Mouse (Mus musculus) C2C12 (cell line): Measurements from ENCODE around the gene Nr2f6.

Experiments used
- CTCF ChIP-seq: IDR thresholded peaks from one replicate; pipeline ENCODE4 v1.5.1; 2011; ENCODE audit not compliant: control insufficient read depth, insufficient read depth, insufficient read length
- MAX ChIP-seq: IDR thresholded peaks from one replicate; pipeline ENCODE4 v1.6.1; 2011; ENCODE audit warnings: mild to moderate bottlenecking, control low read depth
- MYOD1 ChIP-seq: IDR thresholded peaks from one replicate; pipeline ENCODE4 v1.6.1; 2011; ENCODE audit warnings: low read depth; ENCODE audit not compliant: control insufficient read depth, insufficient read length
- USF1 ChIP-seq: IDR thresholded peaks from one replicate; pipeline ENCODE4 v1.6.1; 2011; ENCODE audit warnings: low read depth, mild to moderate bottlenecking, control low read depth, moderate library complexity

GRCm38 (mm10) chr8:71372427-71372826 is 9.3 kb downstream of the Nr2f6 start:
- no peak for TF ChIP-seq CTCF
- TF ChIP-seq MYOD1 = no peak
- no peak for TF ChIP-seq MAX
- no peak for TF ChIP-seq USF1
